Mouse (Mus musculus) hindbrain, embryonic 14.5 days (tissue): ENCODE measurements around the gene Rab25. TPM values are rescaled to one million over a fixed set of nuclear protein-coding genes. Genes with fewer than 3 reads are reported as not detected.
"Not testable (repeated sequence)": the region's sequence is repeated elsewhere in the genome, so short reads cannot be mapped to it uniquely, and the experiment has no call there.

Source experiments
- ATAC-seq: fragments of 200-750 bp; cut with Nextera tagmentation; 2 replicates; pipeline ENCODE4 v1.8.0; 2017; ENCODE audit warnings: moderate number of reproducible peaks, mild to moderate bottlenecking, moderate TSS enrichment, moderate library complexity; ENCODE audit not compliant: low FRiP score
- DNase-seq: peaks from one replicate; pipeline ENCODE4 v3.0.0-alpha.2; 2015; ENCODE audit warnings: low spot score
- H3K27ac ChIP-seq: fragments of 300-500 bp; sonication (generic); 2 replicates; pipeline ENCODE4 v1.5.1; 2014; ENCODE audit warnings: mild to moderate bottlenecking, moderate library complexity
- H3K27me3 ChIP-seq: fragments of 300-500 bp; sonication (generic); 2 replicates; pipeline ENCODE4 v1.6.1; 2014; ENCODE audit warnings: mild to moderate bottlenecking, low read length, mixed read lengths; ENCODE audit not compliant: control insufficient read depth, insufficient read depth
- H3K36me3 ChIP-seq: fragments of 300-500 bp; sonication (generic); replicated peaks from 2 replicates; pipeline ENCODE4 v1.6.1; 2014; ENCODE audit not compliant: control insufficient read depth, insufficient read depth
- H3K4me1 ChIP-seq: fragments of 300-500 bp; sonication (generic); replicated peaks from 2 replicates; pipeline ENCODE4 v1.6.1; 2014; ENCODE audit warnings: antibody characterized with exemption, low read length, mixed read lengths; ENCODE audit not compliant: control insufficient read depth, insufficient read depth
- H3K4me2 ChIP-seq: fragments of 300-500 bp; sonication (generic); replicated peaks from 2 replicates; pipeline ENCODE4 v1.6.1; 2014; ENCODE audit warnings: mild to moderate bottlenecking, moderate library complexity
- H3K4me3 ChIP-seq: fragments of 300-500 bp; sonication (generic); replicated peaks from 2 replicates; pipeline ENCODE4 v1.5.1; 2014; ENCODE audit warnings: mild to moderate bottlenecking, low read length
- H3K9ac ChIP-seq: fragments of 300-500 bp; sonication (generic); 2 replicates; pipeline ENCODE4 v1.6.1; 2014
- H3K9me3 ChIP-seq: fragments of 300-500 bp; sonication (generic); 2 replicates; pipeline ENCODE4 v1.6.1; 2016; ENCODE audit warnings: low read length; ENCODE audit not compliant: control insufficient read depth
- WGBS: fragments of 180-500 bp; shearing (Covaris S2); extraction: QIAGEN DNeasy Blood & Tissue Kit; methylation state at CpG from one replicate; pipeline ENCODE4 v1.1.7; 2014; 5-methylcytosine and 5-hydroxymethylcytosine counted together
- polyA plus RNA-seq: library from polyadenylated mRNA; unstranded; fragments of >200 nt; fragmentation: Nextera tagmentation; extraction: Ambion mirVana; gene quantifications from 2 replicates; pipeline ENCODE4 v1.2.1, GENCODE M21; 2014

The Rab25 gene
- polyA plus RNA-seq, 1 experiment from 2014 or later: 0.20 TPM

DNA sequence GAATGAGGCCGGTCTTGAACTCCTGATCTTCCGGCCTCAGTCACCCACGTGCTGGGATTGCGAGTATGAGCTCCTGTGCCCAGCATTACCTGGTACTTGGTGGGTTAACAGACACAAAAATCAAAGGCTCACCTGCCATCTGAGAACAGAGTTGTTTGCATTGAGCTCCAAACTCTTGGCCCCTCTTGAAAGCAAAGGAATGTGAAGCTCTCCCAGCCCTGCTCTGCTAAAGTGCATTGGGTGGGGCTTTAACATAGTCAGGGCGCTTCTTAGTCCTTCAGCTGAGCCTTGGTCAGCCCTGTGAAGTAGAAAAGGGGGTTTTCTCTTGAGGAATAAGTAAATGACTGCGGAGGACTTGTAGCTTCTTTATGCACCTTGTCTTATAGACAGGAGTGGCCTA, 37.7 kb upstream of the Rab25 start:
- Histone ChIP-seq H3K4me3 (no peak overlapping the region), H3K27me3 (no peaks in the 10 kb centered on the region), H3K9ac (no peak overlapping the region), H3K9me3 (no peaks in the 10 kb centered on the region), H3K4me2 (no peak overlapping the region), H3K4me1 (peaks cover 4% of the 10 kb centered on the region; the same call in 1 of the 2 replicates), H3K27ac (no peak overlapping the region), H3K36me3 (peaks cover 79% of the 10 kb centered on the region)
- no peak for ATAC-seq
- DNase-seq: no peak
- WGBS: 98% methylated on average over 6 of the region's 6 CpGs

DNA sequence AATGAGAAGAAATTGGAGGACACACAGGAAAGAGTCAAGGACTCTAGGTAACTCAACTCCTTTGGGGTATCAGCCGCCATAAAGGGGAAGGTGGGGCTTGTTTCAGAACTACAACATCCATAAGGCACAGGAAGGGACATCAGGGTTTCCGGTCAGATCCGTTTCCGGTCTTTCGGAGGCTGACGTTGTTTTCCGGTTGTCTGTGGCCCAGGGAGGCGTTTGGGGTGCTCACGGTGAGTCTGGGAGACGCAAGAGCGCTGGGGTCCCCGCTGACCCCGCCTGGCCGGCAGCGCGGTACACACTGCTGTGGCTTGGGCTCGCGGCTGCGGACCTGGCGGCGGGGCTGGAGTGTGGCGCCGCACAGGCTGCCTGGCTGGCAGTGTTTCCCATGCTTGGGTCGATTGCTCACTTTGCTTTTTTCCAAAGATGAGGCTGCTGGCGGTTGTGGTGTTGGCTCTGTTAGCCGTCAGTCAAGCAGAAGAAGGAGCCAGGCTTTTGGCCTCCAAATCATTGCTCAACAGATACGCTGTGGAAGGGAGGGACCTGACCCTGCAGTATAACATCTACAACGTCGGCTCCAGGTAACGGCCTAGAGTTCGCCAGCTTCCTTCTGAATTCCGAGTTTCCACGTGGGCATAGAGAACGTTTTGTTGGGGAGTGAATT, 31.5 kb upstream of the Rab25 start:
- no peaks in the 10 kb centered on the region for H3K27me3 ChIP-seq
- peaks cover 36% of the 10 kb centered on the region for H3K36me3 ChIP-seq
- no peak overlapping the region for H3K27ac ChIP-seq
- H3K9me3 ChIP-seq: no peaks in the 10 kb centered on the region
- peak; percentile 88 for ATAC-seq
- WGBS: under 1% methylated on average over 34 of the region's 34 CpGs
- H3K4me1 ChIP-seq: peaks cover 13% of the 10 kb centered on the region; the same call in 1 of the 2 replicates
- H3K4me3 ChIP-seq: peak overlapping the region; percentile 80
- DNase-seq: peak; percentile 82
- peak overlapping the region; percentile 87 for H3K4me2 ChIP-seq
- H3K9ac ChIP-seq: peak overlapping the region; percentile 87

DNA sequence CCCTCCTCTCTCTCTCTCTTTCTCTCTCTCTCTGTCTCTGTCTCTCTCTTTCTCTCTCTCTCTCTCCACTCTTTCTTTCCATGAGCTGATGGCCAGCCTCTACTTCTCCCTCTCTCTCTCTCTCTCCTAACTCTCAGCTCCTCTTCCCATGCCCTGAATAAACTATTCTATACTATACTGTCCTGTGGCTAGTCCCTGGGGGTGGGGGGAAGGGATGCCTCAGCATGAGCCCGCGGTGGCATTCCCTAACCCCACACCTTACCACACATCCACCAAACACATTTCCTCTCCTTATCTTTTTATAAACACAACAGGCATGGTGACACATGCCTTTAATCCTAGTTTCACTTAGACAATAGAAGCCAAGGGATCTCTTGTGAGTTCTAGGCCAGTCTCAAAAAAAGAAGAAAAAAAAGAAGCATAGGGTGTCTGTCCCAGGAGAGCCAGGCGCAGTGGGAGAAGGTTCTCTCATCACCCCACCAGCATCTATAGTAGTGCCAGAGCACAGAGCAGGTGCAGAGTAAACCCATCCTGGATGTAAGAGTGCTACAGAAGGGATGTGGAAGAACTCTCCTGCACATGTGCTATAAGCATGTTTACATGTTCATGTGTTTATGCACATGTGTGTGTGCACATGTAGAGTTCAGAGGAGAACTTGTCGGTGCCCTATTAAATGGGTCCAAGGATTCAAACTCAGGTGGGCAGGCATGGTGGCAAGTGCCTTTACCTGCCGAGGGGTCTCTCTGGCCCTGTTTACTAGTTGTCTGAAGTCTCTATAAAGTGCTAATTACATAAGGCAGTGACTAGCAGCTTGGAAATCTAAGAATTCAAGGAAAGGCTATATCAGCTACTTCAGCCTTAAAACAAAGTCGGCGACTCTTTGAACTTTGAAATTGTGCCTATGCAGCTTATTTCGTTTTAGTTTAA, 30.7 kb upstream of the Rab25 start:
- peaks cover 13% of the 10 kb centered on the region; the same call in 1 of the 2 replicates for H3K4me1 ChIP-seq
- H3K4me2 ChIP-seq: peak overlapping the region; percentile 87
- H3K27ac ChIP-seq: no peak overlapping the region
- peaks cover 31% of the 10 kb centered on the region for H3K36me3 ChIP-seq
- H3K27me3 ChIP-seq: no peaks in the 10 kb centered on the region
- peak overlapping the region; percentile 80 for H3K4me3 ChIP-seq
- peak overlapping the region; percentile 87; the same call in 1 of the 2 replicates for H3K9ac ChIP-seq
- 54% methylated on average over 8 of the region's 8 CpGs for WGBS
- ATAC-seq (0 out of 2 replicates have a peak, but pooled peaks have one; percentile 8), DNase-seq (no peak)
- no peaks in the 10 kb centered on the region for H3K9me3 ChIP-seq

DNA sequence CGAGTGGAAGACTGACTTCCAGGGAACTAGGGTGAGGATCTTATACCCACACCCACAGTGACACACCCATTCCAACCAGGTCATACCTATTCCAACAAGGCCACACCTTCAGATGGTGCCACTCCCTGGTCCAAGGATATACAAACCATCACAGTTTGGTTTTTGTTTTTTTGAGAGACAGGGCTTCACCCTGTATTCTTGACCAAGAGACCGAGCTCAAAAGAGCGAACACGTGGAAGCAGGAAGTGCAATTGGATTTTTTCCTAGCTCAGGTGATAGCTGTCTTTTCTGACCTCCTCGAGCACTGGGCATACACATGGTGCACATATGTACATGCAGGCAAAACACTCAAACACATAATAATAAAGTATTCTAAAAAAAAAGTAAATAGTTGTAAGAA, 29.7 kb upstream of the Rab25 start:
- H3K4me2 ChIP-seq, H3K9me3 ChIP-seq, ATAC-seq, DNase-seq, H3K27me3 ChIP-seq, H3K27ac ChIP-seq, H3K9ac ChIP-seq, H3K4me3 ChIP-seq: not testable (repeated sequence)
- H3K4me1 ChIP-seq: peaks cover 13% of the 10 kb centered on the region; the same call in 1 of the 2 replicates
- WGBS: 91% methylated on average over 5 of the region's 5 CpGs
- H3K36me3 ChIP-seq: peaks cover 22% of the 10 kb centered on the region

DNA sequence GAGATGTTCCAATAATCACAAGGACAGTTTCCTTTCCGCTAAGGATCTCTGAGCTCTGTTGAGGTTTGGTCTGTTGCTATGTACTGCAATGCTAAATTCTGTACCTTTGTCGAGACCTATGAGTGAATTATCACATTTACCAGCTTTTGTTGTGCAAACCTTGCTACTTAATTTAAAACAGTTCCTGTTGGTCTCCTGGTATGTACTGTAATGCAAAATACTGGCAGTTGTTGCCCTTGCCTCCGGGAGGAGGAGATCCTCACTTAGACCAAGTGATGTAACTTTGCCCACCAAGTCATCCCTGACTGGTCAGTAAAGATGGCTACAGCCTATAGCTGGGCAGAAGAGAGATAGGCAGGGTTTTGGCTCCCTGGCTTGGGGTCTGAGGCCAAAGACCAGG, 27.4 kb upstream of the Rab25 start, which contains the start of gene Ssr2:
Gene Ssr2, plus strand, starts transcription at position 337 of the 400 bp plus-strand sequence.
- Histone ChIP-seq H3K27ac (no peak within 1 kb of the TSS), H3K9me3 (no peaks in the 10 kb centered on the region), H3K27me3 (no peaks in the 10 kb centered on the region), H3K9ac (no peak within 1 kb of the TSS), H3K4me3 (no peak within 1 kb of the TSS), H3K4me1 (peaks cover 7% of the 10 kb centered on the region; the same call in 1 of the 2 replicates), H3K4me2 (no peak within 1 kb of the TSS), H3K36me3 (0 out of 2 replicates have a peak, but pooled peaks cover 4% of the 10 kb centered on the region)
- WGBS: 90% methylated on average over 3 of the region's 3 CpGs
- ATAC-seq: no peak
- no peak for DNase-seq

DNA sequence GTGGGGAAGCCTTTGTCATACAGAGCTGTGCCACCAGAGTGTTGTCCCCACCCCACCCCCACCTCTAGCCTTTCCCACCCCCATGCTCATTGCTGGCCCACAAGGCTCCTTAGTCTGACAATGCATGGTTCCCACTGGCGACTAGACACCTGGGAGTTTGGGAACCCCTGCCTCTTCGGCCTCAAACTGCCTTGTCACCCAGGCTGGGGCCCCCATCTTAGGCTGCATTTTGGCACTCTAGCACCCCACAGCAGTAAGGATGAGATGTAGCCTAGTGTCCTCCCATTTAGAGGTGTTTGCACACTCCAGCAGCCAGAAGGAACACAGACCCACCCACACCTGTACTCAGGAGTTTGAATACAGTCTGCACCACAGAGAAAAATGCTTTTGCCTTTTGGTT, 25.7 kb upstream of the Rab25 start:
- WGBS: 95% methylated on average over 2 of the region's 2 CpGs
- ATAC-seq: no peak
- no peaks in the 10 kb centered on the region for H3K27me3 ChIP-seq

DNA sequence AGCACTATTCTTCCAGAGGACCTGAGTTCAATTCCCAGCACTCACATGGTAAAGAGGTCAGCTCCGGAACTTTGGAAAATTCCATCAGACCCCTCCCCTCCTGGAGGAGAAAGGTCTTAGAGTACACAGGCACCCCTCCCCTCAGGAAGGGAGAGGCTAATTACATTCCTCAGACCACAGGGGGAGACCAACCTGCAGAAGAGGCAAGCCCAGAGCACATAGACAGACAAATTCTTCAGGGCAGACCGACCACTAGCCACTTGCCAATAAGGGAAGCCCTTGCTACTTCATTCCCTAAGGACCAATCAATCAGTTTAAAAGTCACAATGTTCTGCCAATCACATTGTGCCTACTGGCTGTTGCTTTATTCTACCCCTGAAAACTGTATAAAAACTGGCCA, 24.7 kb upstream of the Rab25 start:
- no peak overlapping the region for H3K9ac ChIP-seq
- no peaks in the 10 kb centered on the region for H3K4me1 ChIP-seq
- no peak overlapping the region for H3K27ac ChIP-seq
- H3K27me3 ChIP-seq: no peaks in the 10 kb centered on the region
- peaks cover 31% of the 10 kb centered on the region for H3K36me3 ChIP-seq
- 81% methylated on average over 2 of the region's 2 CpGs for WGBS
- DNase-seq (no peak), ATAC-seq (no peak)
- H3K4me3 ChIP-seq: no peak overlapping the region
- no peak overlapping the region for H3K4me2 ChIP-seq
- no peaks in the 10 kb centered on the region for H3K9me3 ChIP-seq

More for the DNA sequence above, 25.7 kb upstream of the Rab25 start:
- Histone ChIP-seq H3K9me3 (no peaks in the 10 kb centered on the region), H3K27ac (no peak overlapping the region), H3K4me3 (no peak overlapping the region), H3K36me3 (peaks cover 21% of the 10 kb centered on the region), H3K4me2 (no peak overlapping the region), H3K4me1 (no peaks in the 10 kb centered on the region), H3K9ac (no peak overlapping the region)
- no peak for DNase-seq

DNA sequence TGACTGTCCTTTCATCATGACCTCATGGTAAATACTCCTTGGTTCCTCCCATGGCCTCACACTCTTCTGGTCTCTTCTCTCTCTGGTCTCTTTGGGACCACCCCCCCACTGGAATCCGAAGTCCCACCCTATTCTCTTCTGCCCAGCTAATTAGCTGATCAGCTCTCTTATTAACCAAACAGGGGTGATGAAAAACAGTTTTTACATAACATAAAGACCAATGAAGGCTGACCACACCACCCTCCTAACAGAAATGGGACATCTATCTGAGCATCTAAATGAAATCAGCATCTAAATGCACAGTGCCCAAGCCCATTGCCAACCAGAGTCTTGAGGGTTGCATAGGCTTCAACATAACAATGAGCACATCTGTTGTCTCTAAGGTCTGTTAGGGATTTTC, 23.8 kb upstream of the Rab25 start:
- Histone ChIP-seq H3K36me3 (peaks cover 40% of the 10 kb centered on the region), H3K27me3 (no peaks in the 10 kb centered on the region), H3K4me1 (no peaks in the 10 kb centered on the region), H3K9ac (no peak overlapping the region), H3K4me2 (no peak overlapping the region), H3K27ac (no peak overlapping the region), H3K9me3 (no peaks in the 10 kb centered on the region), H3K4me3 (no peak overlapping the region)
- no peak for ATAC-seq
- 61% methylated on average over 1 of the region's 1 CpGs for WGBS
- DNase-seq: no peak

DNA sequence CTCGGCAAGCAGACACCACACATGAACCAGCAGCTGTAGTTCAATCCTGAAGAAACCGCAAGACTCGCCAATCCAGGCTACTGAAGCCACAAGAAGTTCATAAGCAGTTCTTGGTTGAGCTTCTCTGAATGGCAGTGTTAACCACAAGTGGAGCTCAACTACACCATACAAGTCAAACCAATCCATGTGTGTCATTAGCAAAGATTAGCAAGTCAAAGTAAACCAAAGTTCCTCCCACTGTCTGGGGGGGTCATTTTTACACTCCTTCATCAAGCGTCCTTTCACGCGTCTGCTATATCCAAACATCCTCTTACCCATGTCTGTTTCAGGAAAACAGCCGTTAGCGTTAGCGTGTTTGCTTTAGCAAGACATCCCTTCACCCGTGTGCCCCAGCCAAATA, 22.2 kb upstream of the Rab25 start:
- H3K27me3 ChIP-seq: no peaks in the 10 kb centered on the region
- DNase-seq (no peak), ATAC-seq (no peak)
- no peak overlapping the region for H3K4me2 ChIP-seq
- H3K36me3 ChIP-seq: peaks cover 55% of the 10 kb centered on the region
- H3K4me3 ChIP-seq: no peak overlapping the region
- H3K27ac ChIP-seq: no peak overlapping the region
- no peaks in the 10 kb centered on the region for H3K9me3 ChIP-seq
- 95% methylated on average over 10 of the region's 10 CpGs for WGBS
- no peaks in the 10 kb centered on the region for H3K4me1 ChIP-seq
- H3K9ac ChIP-seq: no peak overlapping the region
